In the genomic region with DNA sequence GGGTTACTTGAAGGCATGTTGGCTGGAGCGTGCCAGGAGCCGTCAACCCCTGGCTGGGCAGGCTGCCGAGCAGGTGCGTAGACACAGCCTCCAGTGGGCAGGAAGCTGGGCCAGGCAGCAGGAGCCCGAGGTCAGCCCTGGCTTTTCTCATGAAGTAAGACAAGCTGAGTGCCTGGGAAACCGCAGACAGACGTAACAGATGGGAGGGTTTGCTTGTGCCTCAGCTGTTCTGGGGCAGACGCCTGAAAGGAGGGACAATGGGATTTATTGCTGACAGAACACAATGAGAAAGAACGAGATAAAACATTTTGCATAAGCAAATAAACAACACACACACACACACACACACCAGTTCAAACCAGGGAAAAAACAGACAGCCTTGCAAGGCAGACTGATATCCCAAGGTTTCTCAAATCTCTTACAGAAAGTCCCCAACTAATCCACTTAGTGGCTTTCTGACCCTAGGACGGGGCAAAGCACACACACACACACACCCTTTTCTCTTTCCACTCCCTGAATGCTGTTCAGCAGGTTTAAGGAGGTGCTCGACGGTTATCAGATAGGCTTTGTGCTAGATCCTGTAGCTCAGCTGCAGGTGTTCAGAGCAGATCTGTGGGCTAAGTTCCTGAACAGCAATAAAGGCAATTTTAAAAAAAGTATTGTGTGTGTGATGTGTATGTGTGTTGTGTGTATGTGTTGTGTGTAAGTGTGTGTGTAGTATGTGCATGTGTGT, we compare ENCODE assay signal across 9 mouse cellular contexts. TPM values are rescaled to one million over a fixed set of nuclear protein-coding genes. Genes with fewer than 3 reads are reported as not detected.
A peak's percentile ranks its signal among the peaks of the same experiment; 100 is the strongest.
DNase-seq lines count a peak whose midpoint lies in the region; ATAC-seq lines count a peak whose summit lies in the region.
"Had no signal": no experiment of that assay in that cellular context is flagged by ENCODE, and none has a peak within 500 bp of the region (broad histone marks: within the 10 kb centered on the region; RNA-seq: fewer than 3 reads in every experiment).

No protein-coding gene starts in this region.

- no peak overlapping the region for H3K4me3 ChIP-seq in kidney, embryonic 15.5 days (replicated peaks)
- H3K4me3 ChIP-seq in forebrain, embryonic 12.5 days (replicated peaks), result no peak overlapping the region
- H3K4me3 ChIP-seq in liver, embryonic 12.5 days, result no peak overlapping the region
- no peak overlapping the region for H3K4me3 ChIP-seq in neural tube, embryonic 11.5 days (ENCODE audit: low read depth, low read length)

- H3K4me1 ChIP-seq in kidney, embryonic 15.5 days, result peaks cover 28% of the 10 kb centered on the region
- H3K4me1 ChIP-seq in forebrain, embryonic 12.5 days, result peaks cover 14% of the 10 kb centered on the region
- H3K4me1 ChIP-seq in liver, embryonic 12.5 days, result peaks cover 53% of the 10 kb centered on the region
- H3K4me1 ChIP-seq in neural tube, embryonic 11.5 days (ENCODE audit: control insufficient read depth, insufficient read depth, low read length), result peaks cover 6% of the 10 kb centered on the region; the same call in 1 of the 2 replicates

- H3K27me3 ChIP-seq in kidney, embryonic 15.5 days, result no peaks in the 10 kb centered on the region
- no peaks in the 10 kb centered on the region; the same call in 1 of the 2 replicates for H3K27me3 ChIP-seq in forebrain, embryonic 12.5 days
- H3K27me3 ChIP-seq in liver, embryonic 12.5 days (replicated peaks), result no peaks in the 10 kb centered on the region
- H3K27me3 ChIP-seq in neural tube, embryonic 11.5 days (ENCODE audit: control insufficient read depth, insufficient read depth, low read length), result no peaks in the 10 kb centered on the region

- WGBS in kidney, embryonic 15.5 days, result 27% methylated on average over 12 of the region's 12 CpGs
- 47% methylated on average over 12 of the region's 12 CpGs for WGBS in forebrain, embryonic 12.5 days
- 33% methylated on average over 12 of the region's 12 CpGs for WGBS in liver, embryonic 12.5 days (ENCODE audit: insufficient replicate concordance)
- WGBS in neural tube, embryonic 11.5 days, result 32% methylated on average over 12 of the region's 12 CpGs

- no peak for DNase-seq in kidney, postnatal 36 days
- peak; percentile 42 for DNase-seq in neural tube, embryonic 11.5 days (ENCODE audit: low spot score)
- DNase-seq in layer of hippocampus, adult 8-10 months (ENCODE audit: low spot score in 2 of 2), result no peak
- DNase-seq in right cerebral cortex, postnatal 14 days, result no peak
- no peak for DNase-seq in spleen, postnatal 10 days (ENCODE audit: low spot score in 2 of 2)

- no peak overlapping the region for H3K4me2 ChIP-seq in kidney, embryonic 15.5 days
- no peak overlapping the region for H3K4me2 ChIP-seq in forebrain, embryonic 12.5 days
- H3K4me2 ChIP-seq in liver, embryonic 12.5 days, result peak overlapping the region; percentile 21
- no peak overlapping the region for H3K4me2 ChIP-seq in neural tube, embryonic 11.5 days (ENCODE audit: low read depth)

- ATAC-seq in kidney, embryonic 15.5 days (replicated peaks; ENCODE audit: low FRiP score), result no peak
- ATAC-seq in forebrain, embryonic 12.5 days (ENCODE audit: low FRiP score), result no peak
- ATAC-seq in liver, embryonic 12.5 days, result peak; percentile 83
- ATAC-seq in neural tube, embryonic 11.5 days (ENCODE audit: insufficient read depth, low FRiP score, low TSS enrichment), result peak; percentile 45; the same call in 1 of the 2 replicates

- no peaks in the 10 kb centered on the region for H3K9me3 ChIP-seq in kidney, embryonic 15.5 days (replicated peaks)
- H3K9me3 ChIP-seq in forebrain, embryonic 12.5 days, result no peaks in the 10 kb centered on the region
- H3K9me3 ChIP-seq in liver, embryonic 12.5 days (replicated peaks), result no peaks in the 10 kb centered on the region
- no peaks in the 10 kb centered on the region for H3K9me3 ChIP-seq in neural tube, embryonic 11.5 days (ENCODE audit: control insufficient read depth, low read length)
- H3K9me3 ChIP-seq: G1E had no signal

- no peaks in the 10 kb centered on the region for H3K36me3 ChIP-seq in kidney, embryonic 15.5 days
- H3K36me3 ChIP-seq in forebrain, embryonic 12.5 days (replicated peaks), result no peaks in the 10 kb centered on the region
- no peaks in the 10 kb centered on the region for H3K36me3 ChIP-seq in liver, embryonic 12.5 days
- no peaks in the 10 kb centered on the region for H3K36me3 ChIP-seq in neural tube, embryonic 11.5 days (ENCODE audit: control insufficient read depth, insufficient read depth, low read length)
- H3K36me3 ChIP-seq: G1E had no signal

- no peak overlapping the region for H3K9ac ChIP-seq in kidney, embryonic 15.5 days
- no peak overlapping the region; the same call in 1 of the 2 replicates for H3K9ac ChIP-seq in forebrain, embryonic 12.5 days
- H3K9ac ChIP-seq in liver, embryonic 12.5 days, result peak overlapping the region; percentile 18; the same call in 1 of the 2 replicates
- H3K9ac ChIP-seq in neural tube, embryonic 11.5 days (ENCODE audit: low read length), result no peak overlapping the region

- H3K27ac ChIP-seq in kidney, embryonic 15.5 days, result peak overlapping the region; percentile 70
- H3K27ac ChIP-seq in forebrain, embryonic 12.5 days, result 0 out of 2 replicates have a peak overlapping the region, but pooled peaks have one; percentile 53
- peak overlapping the region; percentile 69 for H3K27ac ChIP-seq in liver, embryonic 12.5 days
- peak overlapping the region; percentile 67; the same call in 1 of the 2 replicates for H3K27ac ChIP-seq in neural tube, embryonic 11.5 days (ENCODE audit: low read depth, low read length)

RNA-seq across cellular contexts. Expression of gene Engase, which starts 6.2 kb away (rescaled TPM):
- 5.4 and 8.7 TPM in 2 replicates for polyA plus RNA-seq in kidney, embryonic 15.5 days (2015; fragmentation: Nextera tagmentation; extraction: Ambion mirVana)
- 6.2 and 9.0 TPM in 2 replicates for polyA plus RNA-seq in forebrain, embryonic 12.5 days (2016; fragmentation: Nextera tagmentation; extraction: Ambion mirVana)
- polyA plus RNA-seq in liver, embryonic 12.5 days (2016; fragmentation: Nextera tagmentation; extraction: Ambion mirVana), result 11.7 and 12.6 TPM in 2 replicates
- polyA plus RNA-seq in neural tube, embryonic 11.5 days (2014; fragmentation: Nextera tagmentation; extraction: Ambion mirVana), result 6.9 and 7.0 TPM in 2 replicates
- 10 to 100 TPM; 14.9 to 22.3 (median 19.0) TPM for total RNA-seq in layer of hippocampus, adult 8-10 months (2022)

RNA-seq across cellular contexts. Expression of gene C1qtnf1, which starts 42.4 kb away (rescaled TPM):
- polyA plus RNA-seq in kidney, embryonic 15.5 days (2015; fragmentation: Nextera tagmentation; extraction: Ambion mirVana), result 5.9 and 7.2 TPM in 2 replicates
- polyA plus RNA-seq in forebrain, embryonic 12.5 days (2016; fragmentation: Nextera tagmentation; extraction: Ambion mirVana), result 1.8 and 2.9 TPM in 2 replicates
- polyA plus RNA-seq in liver, embryonic 12.5 days (2016; fragmentation: Nextera tagmentation; extraction: Ambion mirVana), result 1.8 and 2.2 TPM in 2 replicates
- 2.5 TPM in 2 replicates for polyA plus RNA-seq in neural tube, embryonic 11.5 days (2014; fragmentation: Nextera tagmentation; extraction: Ambion mirVana)
- 1 to 10 TPM; 3.1 to 6.0 (median 3.6) TPM for total RNA-seq in layer of hippocampus, adult 8-10 months (2022)
- polyA plus RNA-seq: G1E had no signal

RNA-seq across cellular contexts. Expression of gene Cant1, which starts 51.5 kb away (rescaled TPM):
- polyA plus RNA-seq in kidney, embryonic 15.5 days (2015; fragmentation: Nextera tagmentation; extraction: Ambion mirVana), result 26.7 and 32.9 TPM in 2 replicates
- 25.4 and 27.0 TPM in 2 replicates for polyA plus RNA-seq in forebrain, embryonic 12.5 days (2016; fragmentation: Nextera tagmentation; extraction: Ambion mirVana)
- 14.5 and 14.9 TPM in 2 replicates for polyA plus RNA-seq in liver, embryonic 12.5 days (2016; fragmentation: Nextera tagmentation; extraction: Ambion mirVana)
- polyA plus RNA-seq in neural tube, embryonic 11.5 days (2014; fragmentation: Nextera tagmentation; extraction: Ambion mirVana), result 27.7 and 29.4 TPM in 2 replicates
- 10 to 100 TPM; 39.6 to 42.8 (median 41.1) TPM for total RNA-seq in layer of hippocampus, adult 8-10 months (2022)

Comparison
In these comparisons a context has a peak if more than half of its experiments do, and no peak if none do; other contexts are left out.
1. ATAC-seq: peak in liver, embryonic 12.5 days (single experiment) and neural tube, embryonic 11.5 days (single experiment); none in kidney, embryonic 15.5 days (single experiment) and forebrain, embryonic 12.5 days (single experiment).
2. Peak in every context shown above with its lines, with median percentiles within 50 percentile points of each other: H3K27ac ChIP-seq.